Mouse (Mus musculus): ENCODE measurements around the gene Smim5. TPM values are rescaled to one million over a fixed set of nuclear protein-coding genes. Genes with fewer than 3 reads are reported as not detected.

The Smim5 gene
- total and polyA plus RNA-seq, 2 experiments from 2014 or later, result 2.5 to 2.7 TPM

GRCm38 (mm10) chr11:115933747-115934110, 34.0 kb downstream of the Smim5 start:
- peak; percentile 59 for ATAC-seq
- no peak for TF ChIP-seq CTCF (IDR thresholded peaks at IDR 0.05; ENCODE audit: low read depth)
- WGBS, result under 1% methylated on average over 16 of the region's 16 CpGs

GRCm38 (mm10) chr11:115939690-115940329, 40.0 kb downstream of the Smim5 start:
- Histone ChIP-seq H3K9ac (replicated peaks; ENCODE audit: low read length) (no peak overlapping the region), H3K9me3 (ENCODE audit: low read length) (no peaks in the 10 kb centered on the region), H3K27ac (no peak overlapping the region), H3K36me3 (ENCODE audit: insufficient read depth, low read length) (peaks cover 19% of the 10 kb centered on the region), H3K4me1 (ENCODE audit: insufficient read depth, low read length) (no peaks in the 10 kb centered on the region; the same call in 1 of the 2 replicates), H3K27me3 (ENCODE audit: insufficient read depth, low read length) (no peaks in the 10 kb centered on the region), H3K4me2 (ENCODE audit: low read depth, low read length) (no peak overlapping the region), H3K4me3 (ENCODE audit: low read length) (no peak overlapping the region)
- DNase-seq (ENCODE audit: low spot score), result peak; percentile 89
- 38% methylated on average over 6 of the region's 6 CpGs for WGBS
- peak; percentile 86 for TF ChIP-seq CTCF (IDR thresholded peaks at IDR 0.05; ENCODE audit: low read depth)
- ATAC-seq, result no peak

More at GRCm38 (mm10) chr11:115933747-115934110, 34.0 kb downstream of the Smim5 start:
- peak overlapping the region; percentile 65; the same call in 1 of the 2 replicates for H3K27ac ChIP-seq
- no peaks in the 10 kb centered on the region for H3K9me3 ChIP-seq (ENCODE audit: low read length)
- no peak for DNase-seq (ENCODE audit: low spot score)
- peaks cover 18% of the 10 kb centered on the region for H3K4me1 ChIP-seq (ENCODE audit: insufficient read depth, low read length)
- no peaks in the 10 kb centered on the region for H3K27me3 ChIP-seq (ENCODE audit: insufficient read depth, low read length)
- peaks cover 14% of the 10 kb centered on the region; the same call in 1 of the 2 replicates for H3K36me3 ChIP-seq (ENCODE audit: insufficient read depth, low read length)
- H3K9ac ChIP-seq (replicated peaks; ENCODE audit: low read length), result peak overlapping the region; percentile 80
- H3K4me3 ChIP-seq (ENCODE audit: low read length), result peak overlapping the region; percentile 87
- peak overlapping the region; percentile 86 for H3K4me2 ChIP-seq (ENCODE audit: low read depth, low read length)

GRCm38 (mm10) chr11:115941980-115942379, 42.2 kb downstream of the Smim5 start:
- H3K36me3 ChIP-seq (ENCODE audit: insufficient read depth, low read length), result peaks cover 13% of the 10 kb centered on the region
- WGBS, result 81% methylated on average over 7 of the region's 7 CpGs
- H3K9me3 ChIP-seq (ENCODE audit: low read length), result no peaks in the 10 kb centered on the region
- H3K9ac ChIP-seq (replicated peaks; ENCODE audit: low read length), result no peak overlapping the region
- ATAC-seq (no peak), DNase-seq (ENCODE audit: low spot score) (no peak)
- no peak overlapping the region for H3K27ac ChIP-seq
- no peaks in the 10 kb centered on the region for H3K4me1 ChIP-seq (ENCODE audit: insufficient read depth, low read length)
- H3K4me2 ChIP-seq (ENCODE audit: low read depth, low read length), result no peak overlapping the region
- no peaks in the 10 kb centered on the region for H3K27me3 ChIP-seq (ENCODE audit: insufficient read depth, low read length)
- no peak overlapping the region for H3K4me3 ChIP-seq (ENCODE audit: low read length)
- TF ChIP-seq CTCF (IDR thresholded peaks at IDR 0.05; ENCODE audit: low read depth), result peak; percentile 39

- H3K36me3 ChIP-seq (ENCODE audit: insufficient read depth, low read length), result peaks cover 5% of the 10 kb centered on the region
- no peak overlapping the region for H3K27ac ChIP-seq
- no peak for DNase-seq (ENCODE audit: low spot score)
- no peak overlapping the region for H3K4me2 ChIP-seq (ENCODE audit: low read depth, low read length)
- H3K27me3 ChIP-seq (ENCODE audit: insufficient read depth, low read length), result no peaks in the 10 kb centered on the region
- H3K9ac ChIP-seq (replicated peaks; ENCODE audit: low read length), result no peak overlapping the region
- no peak overlapping the region for H3K4me3 ChIP-seq (ENCODE audit: low read length)
- 93% methylated on average over 8 of the region's 8 CpGs for WGBS
- ATAC-seq, result no peak
- no peaks in the 10 kb centered on the region for H3K4me1 ChIP-seq (ENCODE audit: insufficient read depth, low read length)
- H3K9me3 ChIP-seq (ENCODE audit: low read length), result no peaks in the 10 kb centered on the region
- TF ChIP-seq CTCF (IDR thresholded peaks at IDR 0.05; ENCODE audit: low read depth), result no peak
These were observed 45.5 kb downstream of the Smim5 start for GRCm38 (mm10) chr11:115945247-115945646.

- TF ChIP-seq CTCF (IDR thresholded peaks at IDR 0.05; ENCODE audit: low read depth), result no peak
- no peak overlapping the region for H3K4me3 ChIP-seq (ENCODE audit: low read length)
- no peaks in the 10 kb centered on the region for H3K9me3 ChIP-seq (ENCODE audit: low read length)
- H3K4me2 ChIP-seq (ENCODE audit: low read depth, low read length), result no peak overlapping the region
- no peaks in the 10 kb centered on the region for H3K27me3 ChIP-seq (ENCODE audit: insufficient read depth, low read length)
- peaks cover 5% of the 10 kb centered on the region for H3K36me3 ChIP-seq (ENCODE audit: insufficient read depth, low read length)
- DNase-seq (ENCODE audit: low spot score) (no peak), ATAC-seq (no peak)
- 75% methylated on average over 9 of the region's 9 CpGs for WGBS
- no peaks in the 10 kb centered on the region for H3K4me1 ChIP-seq (ENCODE audit: insufficient read depth, low read length)
- no peak overlapping the region for H3K9ac ChIP-seq (replicated peaks; ENCODE audit: low read length)
- peak overlapping the region; percentile 32; the same call in 1 of the 2 replicates for H3K27ac ChIP-seq
These were observed 46.6 kb downstream of the Smim5 start for GRCm38 (mm10) chr11:115946221-115946828.

- no peak for ATAC-seq
- no peak for DNase-seq (ENCODE audit: low spot score)
- WGBS, result 79% methylated on average over 9 of the region's 9 CpGs
- no peak overlapping the region for H3K9ac ChIP-seq (replicated peaks; ENCODE audit: low read length)
- H3K9me3 ChIP-seq (ENCODE audit: low read length), result no peaks in the 10 kb centered on the region
- H3K4me1 ChIP-seq (ENCODE audit: insufficient read depth, low read length), result 0 out of 2 replicates have a peak, but pooled peaks cover 4% of the 10 kb centered on the region
- H3K4me2 ChIP-seq (ENCODE audit: low read depth, low read length), result no peak overlapping the region
- H3K27ac ChIP-seq, result no peak overlapping the region
- H3K36me3 ChIP-seq (ENCODE audit: insufficient read depth, low read length), result peaks cover 11% of the 10 kb centered on the region
- H3K27me3 ChIP-seq (ENCODE audit: insufficient read depth, low read length), result no peaks in the 10 kb centered on the region
- no peak for TF ChIP-seq CTCF (IDR thresholded peaks at IDR 0.05; ENCODE audit: low read depth)
- H3K4me3 ChIP-seq (ENCODE audit: low read length), result no peak overlapping the region
These were observed 48.5 kb downstream of the Smim5 start for GRCm38 (mm10) chr11:115948316-115948715.

GRCm38 (mm10) chr11:115950719-115951118, 51.0 kb downstream of the Smim5 start:
- H3K9ac ChIP-seq (replicated peaks; ENCODE audit: low read length), result no peak overlapping the region
- DNase-seq (ENCODE audit: low spot score), result peak; percentile 65
- H3K27me3 ChIP-seq (ENCODE audit: insufficient read depth, low read length), result no peaks in the 10 kb centered on the region
- no peaks in the 10 kb centered on the region for H3K9me3 ChIP-seq (ENCODE audit: low read length)
- TF ChIP-seq CTCF (IDR thresholded peaks at IDR 0.05; ENCODE audit: low read depth), result no peak
- peaks cover 14% of the 10 kb centered on the region; the same call in 1 of the 2 replicates for H3K4me1 ChIP-seq (ENCODE audit: insufficient read depth, low read length)
- 50% methylated on average over 2 of the region's 2 CpGs for WGBS
- H3K4me3 ChIP-seq (ENCODE audit: low read length), result no peak overlapping the region
- H3K36me3 ChIP-seq (ENCODE audit: insufficient read depth, low read length), result peaks cover 6% of the 10 kb centered on the region; the same call in 1 of the 2 replicates
- no peak overlapping the region for H3K4me2 ChIP-seq (ENCODE audit: low read depth, low read length)
- H3K27ac ChIP-seq, result peak overlapping the region; percentile 76
- peak; percentile 79 for ATAC-seq

Data from hindbrain, postnatal 0 days (tissue).